ENCODE assay signal across 9 mouse cellular contexts in genomic region chr2:173263636-173264330, GRCm38 (mm10). TPM values are rescaled to one million over a fixed set of nuclear protein-coding genes. Genes with fewer than 3 reads are reported as not detected.
A peak's percentile ranks its signal among the peaks of the same experiment; 100 is the strongest.
DNase-seq lines count a peak whose midpoint lies in the region; ATAC-seq lines count a peak whose summit lies in the region.
"Had no signal": no experiment of that assay in that cellular context is flagged by ENCODE, and none has a peak within 500 bp of the region (broad histone marks: within the 10 kb centered on the region; RNA-seq: fewer than 3 reads in every experiment).

No protein-coding gene starts in this region.

- 51% methylated on average over 11 of the region's 11 CpGs for WGBS in embryonic facial prominence, embryonic 13.5 days
- WGBS in limb, embryonic 10.5 days, result 63% methylated on average over 11 of the region's 11 CpGs
- 66% methylated on average over 11 of the region's 11 CpGs for WGBS in hindbrain, embryonic 14.5 days

- H3K4me2 ChIP-seq in embryonic facial prominence, embryonic 13.5 days, result no peak overlapping the region
- no peak overlapping the region for H3K4me2 ChIP-seq in hindbrain, embryonic 14.5 days (replicated peaks)

- ATAC-seq in embryonic facial prominence, embryonic 13.5 days (ENCODE audit: insufficient number of reproducible peaks, insufficient read depth, low FRiP score, low TSS enrichment, low read depth), result no peak; the same call in 1 of the 2 replicates
- ATAC-seq in hindbrain, embryonic 14.5 days (ENCODE audit: low FRiP score), result no peak

- peaks cover 99% of the 10 kb centered on the region for H3K4me1 ChIP-seq in embryonic facial prominence, embryonic 13.5 days
- peaks cover 78% of the 10 kb centered on the region for H3K4me1 ChIP-seq in limb, embryonic 10.5 days
- peaks cover 59% of the 10 kb centered on the region for H3K4me1 ChIP-seq in hindbrain, embryonic 14.5 days (replicated peaks; ENCODE audit: control insufficient read depth, insufficient read depth, low read length)

- no peak overlapping the region for H3K4me3 ChIP-seq in embryonic facial prominence, embryonic 13.5 days
- no peak overlapping the region for H3K4me3 ChIP-seq in limb, embryonic 10.5 days
- H3K4me3 ChIP-seq in hindbrain, embryonic 14.5 days (replicated peaks; ENCODE audit: low read length), result no peak overlapping the region
- H3K4me3 ChIP-seq: neural tube, embryonic 12.5 days had no signal

- H3K9ac ChIP-seq in embryonic facial prominence, embryonic 13.5 days, result no peak overlapping the region
- H3K9ac ChIP-seq in hindbrain, embryonic 14.5 days, result no peak overlapping the region
- H3K9ac ChIP-seq: neural tube, embryonic 12.5 days had no signal

- H3K27ac ChIP-seq in embryonic facial prominence, embryonic 13.5 days, result 0 out of 2 replicates have a peak overlapping the region, but pooled peaks have one; percentile 13
- H3K27ac ChIP-seq in limb, embryonic 10.5 days, result peak overlapping the region; percentile 37; the same call in 1 of the 2 replicates
- H3K27ac ChIP-seq in hindbrain, embryonic 14.5 days, result no peak overlapping the region
- H3K27ac ChIP-seq: neural tube, embryonic 12.5 days had no signal

- H3K9me3 ChIP-seq in embryonic facial prominence, embryonic 13.5 days, result no peaks in the 10 kb centered on the region
- no peaks in the 10 kb centered on the region for H3K9me3 ChIP-seq in limb, embryonic 10.5 days (replicated peaks)
- H3K9me3 ChIP-seq in hindbrain, embryonic 14.5 days (ENCODE audit: control insufficient read depth, low read length), result no peaks in the 10 kb centered on the region
- H3K9me3 ChIP-seq: neural tube, embryonic 12.5 days had no signal

- DNase-seq in urinary bladder, postnatal 14 days (ENCODE audit: low spot score), result peak; percentile 68
- no peak for DNase-seq in urinary bladder, postnatal 4 days (ENCODE audit: low spot score in 2 of 2)
- DNase-seq in limb, embryonic 10.5 days (ENCODE audit: low spot score), result no peak
- DNase-seq in right cerebral cortex, postnatal 4 days, result no peak
- no peak for DNase-seq in right cerebral cortex, adult 18-20 months
- no peak for DNase-seq in hindbrain, embryonic 14.5 days (ENCODE audit: low spot score)
- DNase-seq: cerebellum, postnatal 14 days had no signal

- H3K36me3 ChIP-seq in embryonic facial prominence, embryonic 13.5 days, result peaks cover 2% of the 10 kb centered on the region; the same call in 1 of the 2 replicates
- no peaks in the 10 kb centered on the region for H3K36me3 ChIP-seq in limb, embryonic 10.5 days
- H3K36me3 ChIP-seq in hindbrain, embryonic 14.5 days (replicated peaks; ENCODE audit: control insufficient read depth, insufficient read depth), result no peaks in the 10 kb centered on the region
- H3K36me3 ChIP-seq: neural tube, embryonic 12.5 days had no signal

- H3K27me3 ChIP-seq in embryonic facial prominence, embryonic 13.5 days, result no peaks in the 10 kb centered on the region
- peaks cover 11% of the 10 kb centered on the region; the same call in 1 of the 2 replicates for H3K27me3 ChIP-seq in limb, embryonic 10.5 days (ENCODE audit: low read depth, poor library complexity, severe bottlenecking)
- no peaks in the 10 kb centered on the region for H3K27me3 ChIP-seq in hindbrain, embryonic 14.5 days (ENCODE audit: control insufficient read depth, insufficient read depth, low read length)
- H3K27me3 ChIP-seq: neural tube, embryonic 12.5 days had no signal

RNA-seq across cellular contexts. Expression of gene Pmepa1, which starts 12.6 kb away (rescaled TPM):
- polyA plus RNA-seq in embryonic facial prominence, embryonic 13.5 days (2015; fragmentation: Nextera tagmentation; extraction: Ambion mirVana), result 6.3 and 7.3 TPM in 2 replicates
- 1.1 and 2.0 TPM in 2 replicates for polyA plus RNA-seq in limb, embryonic 10.5 days (2016; fragmentation: Nextera tagmentation; extraction: Ambion mirVana)
- polyA plus RNA-seq in hindbrain, embryonic 14.5 days (2014; fragmentation: Nextera tagmentation; extraction: Ambion mirVana), result 5.3 and 5.4 TPM in 2 replicates

RNA-seq across cellular contexts. Expression of gene Zbp1, which starts 45.1 kb away (rescaled TPM):
- 0.13 TPM in 1 of 2 replicates, not detected in the other for polyA plus RNA-seq in embryonic facial prominence, embryonic 13.5 days (2015; fragmentation: Nextera tagmentation; extraction: Ambion mirVana)
- not detected in 2 replicates for polyA plus RNA-seq in limb, embryonic 10.5 days (2016; fragmentation: Nextera tagmentation; extraction: Ambion mirVana)
- 0.27 TPM in 1 of 2 replicates, not detected in the other for polyA plus RNA-seq in hindbrain, embryonic 14.5 days (2014; fragmentation: Nextera tagmentation; extraction: Ambion mirVana)
